Comparison of ENCODE assay signal across 10 mouse cellular contexts in genomic region chr11:79296167-79296566, GRCm38 (mm10). TPM values are rescaled to one million over a fixed set of nuclear protein-coding genes. Genes with fewer than 3 reads are reported as not detected.
A peak's percentile ranks its signal among the peaks of the same experiment; 100 is the strongest.
DNase-seq lines count a peak whose midpoint lies in the region; ATAC-seq and TF ChIP-seq lines count a peak whose summit lies in the region.
"Had no signal": no experiment of that assay in that cellular context is flagged by ENCODE, and none has a peak within 500 bp of the region (broad histone marks: within the 10 kb centered on the region; RNA-seq: fewer than 3 reads in every experiment).

No protein-coding gene starts in this region.

- H3K27ac ChIP-seq in liver, adult 2 months (replicated peaks; ENCODE audit: insufficient read depth, low read depth, low read length), result no peak overlapping the region
- H3K27ac ChIP-seq in liver, embryonic 11.5 days (ENCODE audit: low read depth, low read length), result no peak overlapping the region
- H3K27ac ChIP-seq in embryonic facial prominence, embryonic 11.5 days (replicated peaks; ENCODE audit: low read depth, low read length), result no peak overlapping the region
- no peak overlapping the region for H3K27ac ChIP-seq in limb, embryonic 14.5 days (replicated peaks; ENCODE audit: low read depth, low read length)
- H3K27ac ChIP-seq: midbrain, embryonic 12.5 days had no signal

- DNase-seq in cerebellum, adult 18-20 months, result peak; percentile 45 to 64
- peak; percentile 36 for DNase-seq in liver, adult 2 months (ENCODE audit: extremely low read depth, low read depth, low spot score)
- no peak for DNase-seq in liver, embryonic 11.5 days (ENCODE audit: low spot score)
- DNase-seq in adipocyte (ENCODE audit: low spot score), result peak; percentile 76
- DNase-seq in embryonic facial prominence, embryonic 11.5 days (ENCODE audit: low spot score), result peak; percentile 60
- DNase-seq in limb, embryonic 14.5 days (ENCODE audit: low spot score), result peak; percentile 42
- DNase-seq in splenic B cell, adult 2 months (ENCODE audit: low read depth, low spot score), result peak; percentile 74

- no peaks in the 10 kb centered on the region for H3K79me2 ChIP-seq in liver, adult 2 months (ENCODE audit: control insufficient read depth, insufficient read depth, low read length)

- ATAC-seq in cerebellum, adult (ENCODE audit: insufficient number of reproducible peaks, low FRiP score, low TSS enrichment), result no peak
- no peak for ATAC-seq in liver, embryonic 11.5 days (replicated peaks; ENCODE audit: low FRiP score)
- ATAC-seq in embryonic facial prominence, embryonic 11.5 days (replicated peaks; ENCODE audit: insufficient number of reproducible peaks, low FRiP score, low TSS enrichment, low read depth), result no peak
- ATAC-seq in limb, embryonic 14.5 days (ENCODE audit: low FRiP score, low read depth), result no peak

- H3K4me3 ChIP-seq in liver, adult 2 months (ENCODE audit: insufficient read depth, low read depth, low read length), result no peak overlapping the region
- H3K4me3 ChIP-seq in liver, embryonic 11.5 days (ENCODE audit: low read depth, low read length), result no peak overlapping the region
- H3K4me3 ChIP-seq in embryonic facial prominence, embryonic 11.5 days (ENCODE audit: low read depth, low read length), result no peak overlapping the region
- no peak overlapping the region for H3K4me3 ChIP-seq in limb, embryonic 14.5 days (replicated peaks; ENCODE audit: low read length)
- H3K4me3 ChIP-seq: midbrain, embryonic 12.5 days had no signal

- H3K9ac ChIP-seq in liver, adult 2 months (ENCODE audit: low read depth, low read length), result no peak overlapping the region
- no peak overlapping the region for H3K9ac ChIP-seq in liver, embryonic 11.5 days (ENCODE audit: low read depth, low read length)
- no peak overlapping the region for H3K9ac ChIP-seq in embryonic facial prominence, embryonic 11.5 days (replicated peaks; ENCODE audit: low read length)
- no peak overlapping the region for H3K9ac ChIP-seq in limb, embryonic 14.5 days (ENCODE audit: low read depth, low read length, severe bottlenecking)
- H3K9ac ChIP-seq: midbrain, embryonic 12.5 days had no signal

- no peaks in the 10 kb centered on the region for H3K36me3 ChIP-seq in liver, adult 2 months (ENCODE audit: control insufficient read depth, insufficient read depth, low read length)
- H3K36me3 ChIP-seq in liver, embryonic 11.5 days (ENCODE audit: control insufficient read depth, insufficient read depth, low read length), result no peaks in the 10 kb centered on the region
- H3K36me3 ChIP-seq in embryonic facial prominence, embryonic 11.5 days (replicated peaks; ENCODE audit: control insufficient read depth, insufficient read depth, low read depth, low read length), result no peaks in the 10 kb centered on the region
- H3K36me3 ChIP-seq in limb, embryonic 14.5 days (ENCODE audit: control insufficient read depth, insufficient read depth, low read length), result no peaks in the 10 kb centered on the region
- H3K36me3 ChIP-seq in splenic B cell, adult 2 months (ENCODE audit: control insufficient read depth, insufficient read depth, low read length, poor library complexity, severe bottlenecking), result no peaks in the 10 kb centered on the region
- H3K36me3 ChIP-seq: midbrain, embryonic 12.5 days had no signal

- 12% methylated on average over 1 of the region's 1 CpGs for WGBS in liver, adult 2 months
- 35% methylated on average over 1 of the region's 1 CpGs for WGBS in liver, embryonic 11.5 days
- 43% methylated on average over 1 of the region's 1 CpGs for WGBS in embryonic facial prominence, embryonic 11.5 days
- 38% methylated on average over 1 of the region's 1 CpGs for WGBS in limb, embryonic 14.5 days

- H3K27me3 ChIP-seq in liver, adult 2 months (ENCODE audit: control insufficient read depth, insufficient read depth, low read length), result no peaks in the 10 kb centered on the region
- no peaks in the 10 kb centered on the region for H3K27me3 ChIP-seq in liver, embryonic 11.5 days (replicated peaks; ENCODE audit: control insufficient read depth, insufficient read depth, low read length)
- H3K27me3 ChIP-seq in embryonic facial prominence, embryonic 11.5 days (ENCODE audit: control insufficient read depth, insufficient read depth, low read length), result no peaks in the 10 kb centered on the region
- no peaks in the 10 kb centered on the region for H3K27me3 ChIP-seq in limb, embryonic 14.5 days (ENCODE audit: control insufficient read depth, insufficient read depth, low read length)
- H3K27me3 ChIP-seq in splenic B cell, adult 2 months (ENCODE audit: control insufficient read depth, insufficient read depth, low read length, poor library complexity, severe bottlenecking), result no peaks in the 10 kb centered on the region
- H3K27me3 ChIP-seq: midbrain, embryonic 12.5 days had no signal

- no peaks in the 10 kb centered on the region for H3K9me3 ChIP-seq in liver, embryonic 11.5 days (ENCODE audit: control insufficient read depth, low read length)
- no peaks in the 10 kb centered on the region for H3K9me3 ChIP-seq in embryonic facial prominence, embryonic 11.5 days (replicated peaks; ENCODE audit: control insufficient read depth, low read length)
- H3K9me3 ChIP-seq in limb, embryonic 14.5 days (ENCODE audit: control insufficient read depth, low read length), result no peaks in the 10 kb centered on the region
- H3K9me3 ChIP-seq: midbrain, embryonic 12.5 days had no signal

- TF ChIP-seq POLR2A in liver, adult 2 months (IDR thresholded peaks at IDR 0.05; ENCODE audit: extremely low read depth, insufficient read depth, low read length), result no peak
- no peak for TF ChIP-seq POLR2A in limb, embryonic 14.5 days (IDR thresholded peaks at IDR 0.05; ENCODE audit: borderline replicate concordance, extremely low read depth, insufficient read depth, insufficient read length)

- no peak overlapping the region for H3K4me2 ChIP-seq in liver, embryonic 11.5 days
- H3K4me2 ChIP-seq in embryonic facial prominence, embryonic 11.5 days (ENCODE audit: low read depth, low read length), result no peak overlapping the region
- no peak overlapping the region for H3K4me2 ChIP-seq in limb, embryonic 14.5 days (replicated peaks; ENCODE audit: low read depth, low read length, severe bottlenecking)
- H3K4me2 ChIP-seq: midbrain, embryonic 12.5 days had no signal

- TF ChIP-seq CTCF in liver, adult 2 months (IDR thresholded peaks at IDR 0.05; ENCODE audit: low read depth, low read length), result peak; percentile 56

- no peaks in the 10 kb centered on the region for H3K4me1 ChIP-seq in liver, adult 2 months (ENCODE audit: control insufficient read depth, insufficient read depth, low read length)
- H3K4me1 ChIP-seq in liver, embryonic 11.5 days (replicated peaks; ENCODE audit: control insufficient read depth, insufficient read depth, low read length), result no peaks in the 10 kb centered on the region
- no peaks in the 10 kb centered on the region for H3K4me1 ChIP-seq in embryonic facial prominence, embryonic 11.5 days (ENCODE audit: control insufficient read depth, insufficient read depth, low read length)
- 0 out of 2 replicates have a peak, but pooled peaks cover 3% of the 10 kb centered on the region for H3K4me1 ChIP-seq in limb, embryonic 14.5 days (ENCODE audit: control insufficient read depth, insufficient read depth, low read length)
- H3K4me1 ChIP-seq: midbrain, embryonic 12.5 days had no signal

RNA-seq across cellular contexts. Expression of gene Gm9964, which starts 0.5 kb away (rescaled TPM):
- not detected in 2 replicates for total RNA-seq in liver, adult 2 months (2014; rRNA removed)
- polyA plus RNA-seq in liver, adult 2 months (2012; rRNA removed), result not detected in 2 replicates
- not detected in 2 replicates for polyA plus RNA-seq in liver, embryonic 11.5 days (2014; fragmentation: Nextera tagmentation; extraction: Ambion mirVana)
- not detected in 2 replicates for polyA plus RNA-seq in embryonic facial prominence, embryonic 11.5 days (2014; fragmentation: Nextera tagmentation; extraction: Ambion mirVana)
- not detected in 2 replicates for polyA plus RNA-seq in limb, embryonic 14.5 days (2012; rRNA removed)
- not detected in 2 replicates for polyA plus RNA-seq in limb, embryonic 14.5 days (2014; fragmentation: Nextera tagmentation; extraction: Ambion mirVana)
- polyA plus RNA-seq: heart, embryonic 14.5 days; midbrain, embryonic 12.5 days had no signal

RNA-seq across cellular contexts. Expression of gene Wsb1, which starts 41.7 kb away (rescaled TPM):
- 20.6 and 29.9 TPM in 2 replicates for total RNA-seq in liver, adult 2 months (2014; rRNA removed)
- 20.2 and 23.4 TPM in 2 replicates for polyA plus RNA-seq in liver, adult 2 months (2012; rRNA removed)
- 114 and 123 TPM in 2 replicates for polyA plus RNA-seq in liver, embryonic 11.5 days (2014; fragmentation: Nextera tagmentation; extraction: Ambion mirVana)
- 433 and 480 TPM in 2 replicates for polyA plus RNA-seq in embryonic facial prominence, embryonic 11.5 days (2014; fragmentation: Nextera tagmentation; extraction: Ambion mirVana)
- polyA plus RNA-seq in limb, embryonic 14.5 days (2012; rRNA removed), result 640 and 929 TPM in 2 replicates
- 384 and 448 TPM in 2 replicates for polyA plus RNA-seq in limb, embryonic 14.5 days (2014; fragmentation: Nextera tagmentation; extraction: Ambion mirVana)

RNA-seq across cellular contexts. Expression of gene Nf1, which starts 43.3 kb away (rescaled TPM):
- total RNA-seq in liver, adult 2 months (2014; rRNA removed), result 21.1 and 25.0 TPM in 2 replicates
- 3.6 and 5.5 TPM in 2 replicates for polyA plus RNA-seq in liver, adult 2 months (2012; rRNA removed)
- polyA plus RNA-seq in liver, embryonic 11.5 days (2014; fragmentation: Nextera tagmentation; extraction: Ambion mirVana), result 4.9 TPM in 2 replicates
- 8.1 and 10.4 TPM in 2 replicates for polyA plus RNA-seq in embryonic facial prominence, embryonic 11.5 days (2014; fragmentation: Nextera tagmentation; extraction: Ambion mirVana)
- polyA plus RNA-seq in limb, embryonic 14.5 days (2012; rRNA removed), result 21.7 and 25.2 TPM in 2 replicates
- polyA plus RNA-seq in limb, embryonic 14.5 days (2014; fragmentation: Nextera tagmentation; extraction: Ambion mirVana), result 10.8 and 12.1 TPM in 2 replicates
